Mouse (Mus musculus): Measurements from ENCODE around the gene Bphl. TPM values are rescaled to one million over a fixed set of nuclear protein-coding genes. Genes with fewer than 3 reads are reported as not detected.

Bphl gene
- polyA plus RNA-seq, 1 experiment from 2014 or later = 34.4 TPM

- H3K27ac ChIP-seq = no peak overlapping the region
- no peak overlapping the region for H3K4me3 ChIP-seq
- no peaks in the 10 kb centered on the region for H3K36me3 ChIP-seq
- no peak for ATAC-seq (ENCODE audit: low FRiP score)
- no peak overlapping the region for H3K9ac ChIP-seq
- H3K4me1 ChIP-seq = peaks cover 6% of the 10 kb centered on the region; the same call in 1 of the 2 replicates
- no peak overlapping the region for H3K4me2 ChIP-seq (replicated peaks)
- WGBS = 90% methylated on average over 5 of the region's 5 CpGs
- H3K27me3 ChIP-seq = no peaks in the 10 kb centered on the region
- H3K9me3 ChIP-seq (replicated peaks) = no peaks in the 10 kb centered on the region
Measured at GRCm38 (mm10) chr13:34112369-34113081, 75.1 kb downstream of the Bphl start.

GRCm38 (mm10) chr13:34113086-34113485, 75.7 kb downstream of the Bphl start:
- peaks cover 6% of the 10 kb centered on the region; the same call in 1 of the 2 replicates for H3K4me1 ChIP-seq
- no peak overlapping the region for H3K27ac ChIP-seq
- H3K9me3 ChIP-seq (replicated peaks) = no peaks in the 10 kb centered on the region
- no peak overlapping the region for H3K4me2 ChIP-seq (replicated peaks)
- H3K27me3 ChIP-seq = no peaks in the 10 kb centered on the region
- WGBS = 79% methylated on average over 3 of the region's 3 CpGs
- no peak overlapping the region for H3K4me3 ChIP-seq
- no peak for ATAC-seq (ENCODE audit: low FRiP score)
- H3K9ac ChIP-seq = no peak overlapping the region
- H3K36me3 ChIP-seq = no peaks in the 10 kb centered on the region

GRCm38 (mm10) chr13:34114654-34115053, 77.3 kb downstream of the Bphl start:
- H3K4me3 ChIP-seq = no peak overlapping the region
- H3K4me1 ChIP-seq = peaks cover 3% of the 10 kb centered on the region; the same call in 1 of the 2 replicates
- no peaks in the 10 kb centered on the region for H3K9me3 ChIP-seq (replicated peaks)
- ATAC-seq (ENCODE audit: low FRiP score) = no peak
- whole genome bisulfite sequencing = 85% methylated on average over 4 of the region's 4 CpGs
- H3K4me2 ChIP-seq (replicated peaks) = no peak overlapping the region
- H3K27me3 ChIP-seq = no peaks in the 10 kb centered on the region
- H3K27ac ChIP-seq = no peak overlapping the region
- H3K36me3 ChIP-seq = no peaks in the 10 kb centered on the region
- H3K9ac ChIP-seq = no peak overlapping the region

GRCm38 (mm10) chr13:34116508-34116907, 79.1 kb downstream of the Bphl start:
- Histone ChIP-seq H3K4me2 (replicated peaks) (no peak overlapping the region), H3K9me3 (replicated peaks) (no peaks in the 10 kb centered on the region), H3K36me3 (peaks cover 2% of the 10 kb centered on the region; the same call in 1 of the 2 replicates), H3K27ac (no peak overlapping the region), H3K27me3 (no peaks in the 10 kb centered on the region), H3K4me3 (no peak overlapping the region), H3K9ac (no peak overlapping the region), H3K4me1 (no peaks in the 10 kb centered on the region)
- ATAC-seq (ENCODE audit: low FRiP score) = no peak
- 77% methylated on average over 6 of the region's 6 CpGs for WGBS

- Histone ChIP-seq H3K27ac (no peak overlapping the region), H3K9me3 (replicated peaks) (no peaks in the 10 kb centered on the region), H3K27me3 (no peaks in the 10 kb centered on the region), H3K4me2 (replicated peaks) (no peak overlapping the region), H3K9ac (no peak overlapping the region), H3K4me3 (no peak overlapping the region), H3K4me1 (peaks cover 4% of the 10 kb centered on the region), H3K36me3 (peaks cover 8% of the 10 kb centered on the region; the same call in 1 of the 2 replicates)
- 84% methylated on average over 4 of the region's 4 CpGs for WGBS
- no peak for ATAC-seq (ENCODE audit: low FRiP score)
Measured at GRCm38 (mm10) chr13:34118816-34119215, 81.4 kb downstream of the Bphl start.

- Histone ChIP-seq H3K27me3 (no peaks in the 10 kb centered on the region), H3K9me3 (replicated peaks) (no peaks in the 10 kb centered on the region), H3K9ac (no peak overlapping the region), H3K36me3 (peaks cover 14% of the 10 kb centered on the region; the same call in 1 of the 2 replicates), H3K27ac (no peak overlapping the region), H3K4me3 (no peak overlapping the region), H3K4me2 (replicated peaks) (no peak overlapping the region), H3K4me1 (peaks cover 10% of the 10 kb centered on the region)
- 84% methylated on average over 4 of the region's 4 CpGs for whole genome bisulfite sequencing
- ATAC-seq (ENCODE audit: low FRiP score) = no peak
Measured at GRCm38 (mm10) chr13:34119406-34119805, 82.0 kb downstream of the Bphl start.

- Histone ChIP-seq H3K9me3 (replicated peaks) (no peaks in the 10 kb centered on the region), H3K27me3 (no peaks in the 10 kb centered on the region), H3K4me2 (replicated peaks) (no peak overlapping the region), H3K9ac (no peak overlapping the region), H3K27ac (no peak overlapping the region), H3K4me1 (peaks cover 21% of the 10 kb centered on the region), H3K36me3 (peaks cover 22% of the 10 kb centered on the region; the same call in 1 of the 2 replicates), H3K4me3 (no peak overlapping the region)
- ATAC-seq (ENCODE audit: low FRiP score) = no peak
- WGBS = 100% methylated on average over 2 of the region's 2 CpGs
Measured at GRCm38 (mm10) chr13:34120536-34120935, 83.1 kb downstream of the Bphl start.

Other genes starting within 250 kb of the Bphl start
- gene Serpinb6e, start 194.2 kb upstream of the Bphl start, polyA plus RNA-seq (2016; fragmentation: Nextera tagmentation; extraction: Ambion mirVana) = not detected in 2 replicates
- gene Serpinb6c, start 131.9 kb upstream of the Bphl start, polyA plus RNA-seq (2016; fragmentation: Nextera tagmentation; extraction: Ambion mirVana) = 0.32 and 0.35 TPM in 2 replicates
- 15.9 and 16.0 TPM in 2 replicates for gene Nqo2, start 72.9 kb upstream of the Bphl start, polyA plus RNA-seq (2016; fragmentation: Nextera tagmentation; extraction: Ambion mirVana)
- gene Ripk1, start 35.2 kb upstream of the Bphl start, polyA plus RNA-seq (2016; fragmentation: Nextera tagmentation; extraction: Ambion mirVana) = 11.3 and 12.9 TPM in 2 replicates
- gene Serpinb6a, start 34.8 kb upstream of the Bphl start, polyA plus RNA-seq (2016; fragmentation: Nextera tagmentation; extraction: Ambion mirVana) = 43.0 and 44.2 TPM in 2 replicates
- gene Tubb2a, start 40.4 kb downstream of the Bphl start, polyA plus RNA-seq (2016; fragmentation: Nextera tagmentation; extraction: Ambion mirVana) = 785 and 845 TPM in 2 replicates
- gene Tubb2b, start 92.9 kb downstream of the Bphl start, polyA plus RNA-seq (2016; fragmentation: Nextera tagmentation; extraction: Ambion mirVana) = 363 and 373 TPM in 2 replicates
- gene Psmg4, start 125.4 kb downstream of the Bphl start, polyA plus RNA-seq (2016; fragmentation: Nextera tagmentation; extraction: Ambion mirVana) = 80.5 and 93.8 TPM in 2 replicates

Data from hindbrain, embryonic 12.5 days (tissue).